In the genomic region with DNA sequence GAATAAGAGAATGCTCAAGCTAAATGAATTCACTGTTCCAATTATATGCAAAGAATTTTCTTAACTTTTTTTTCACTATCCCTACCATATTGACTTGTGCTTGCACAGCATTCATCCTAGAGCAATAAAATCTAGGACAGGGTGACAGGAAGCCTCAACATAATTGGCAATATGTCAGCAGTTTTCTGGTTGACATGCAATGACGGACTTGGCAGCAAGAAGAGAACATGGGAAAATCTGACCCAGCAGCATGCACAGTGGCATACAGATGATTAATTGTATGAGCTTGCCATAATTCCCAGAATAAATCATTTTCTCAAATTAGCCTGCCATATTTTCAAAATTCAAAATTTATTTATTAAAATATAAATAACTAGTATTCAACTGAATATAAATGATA, we compare ENCODE assay signal across 15 mouse cellular contexts.
"Had no signal": no experiment of that assay in that cellular context is flagged by ENCODE, and none has a peak within 500 bp of the region (broad histone marks: within the 10 kb centered on the region; RNA-seq: fewer than 3 reads in every experiment).

No protein-coding gene starts in this region.

- H3K9ac ChIP-seq: kidney, embryonic 15.5 days; liver, embryonic 13.5 days; neural tube, embryonic 12.5 days; neural tube, embryonic 15.5 days had no signal

- H3K36me3 ChIP-seq: kidney, embryonic 15.5 days; liver, embryonic 13.5 days; neural tube, embryonic 12.5 days; neural tube, embryonic 15.5 days had no signal

- H3K27ac ChIP-seq: kidney, embryonic 15.5 days; left cerebral cortex, adult 2 months; liver, embryonic 13.5 days; neural tube, embryonic 12.5 days; neural tube, embryonic 15.5 days had no signal

- H3K9me3 ChIP-seq: kidney, embryonic 15.5 days; liver, embryonic 13.5 days; neural tube, embryonic 12.5 days; neural tube, embryonic 15.5 days had no signal

- H3K4me3 ChIP-seq: kidney, embryonic 15.5 days; left cerebral cortex, adult 2 months; liver, embryonic 13.5 days; neural tube, embryonic 12.5 days; neural tube, embryonic 15.5 days had no signal

- H3K4me1 ChIP-seq: kidney, embryonic 15.5 days; liver, embryonic 13.5 days; neural tube, embryonic 12.5 days; neural tube, embryonic 15.5 days had no signal

- H3K27me3 ChIP-seq: kidney, embryonic 15.5 days; liver, embryonic 13.5 days; neural tube, embryonic 12.5 days; neural tube, embryonic 15.5 days had no signal

- H3K4me2 ChIP-seq: kidney, embryonic 15.5 days; liver, embryonic 13.5 days; midbrain, embryonic 11.5 days; neural tube, embryonic 12.5 days; neural tube, embryonic 15.5 days had no signal

- DNase-seq: kidney, adult 8-10 months; kidney, postnatal 10 days; kidney, postnatal 36 days; layer of hippocampus, postnatal 36 days; liver, embryonic 13.5 days; lung, adult 2 months; lung, postnatal 14 days; lung, postnatal 4 days; thymus, adult 18-20 months; thymus, postnatal 36 days had no signal
